Mouse (Mus musculus): ENCODE data around the gene Nle1. TPM values are rescaled to one million over a fixed set of nuclear protein-coding genes. Genes with fewer than 3 reads are reported as not detected.

Nle1 gene
- total RNA-seq, 2 experiments from 2014 or later: 17.3 to 22.6 TPM

GRCm38 (mm10) chr11:82920768-82921167, 12.6 kb upstream of the Nle1 start:
- DNase-seq (ENCODE audit: low spot score in 2 of 2): no peak

GRCm38 (mm10) chr11:82914711-82915352, 6.6 kb upstream of the Nle1 start:
- DNase-seq (ENCODE audit: low spot score in 2 of 2): peak; percentile 80 to 81

DNA sequence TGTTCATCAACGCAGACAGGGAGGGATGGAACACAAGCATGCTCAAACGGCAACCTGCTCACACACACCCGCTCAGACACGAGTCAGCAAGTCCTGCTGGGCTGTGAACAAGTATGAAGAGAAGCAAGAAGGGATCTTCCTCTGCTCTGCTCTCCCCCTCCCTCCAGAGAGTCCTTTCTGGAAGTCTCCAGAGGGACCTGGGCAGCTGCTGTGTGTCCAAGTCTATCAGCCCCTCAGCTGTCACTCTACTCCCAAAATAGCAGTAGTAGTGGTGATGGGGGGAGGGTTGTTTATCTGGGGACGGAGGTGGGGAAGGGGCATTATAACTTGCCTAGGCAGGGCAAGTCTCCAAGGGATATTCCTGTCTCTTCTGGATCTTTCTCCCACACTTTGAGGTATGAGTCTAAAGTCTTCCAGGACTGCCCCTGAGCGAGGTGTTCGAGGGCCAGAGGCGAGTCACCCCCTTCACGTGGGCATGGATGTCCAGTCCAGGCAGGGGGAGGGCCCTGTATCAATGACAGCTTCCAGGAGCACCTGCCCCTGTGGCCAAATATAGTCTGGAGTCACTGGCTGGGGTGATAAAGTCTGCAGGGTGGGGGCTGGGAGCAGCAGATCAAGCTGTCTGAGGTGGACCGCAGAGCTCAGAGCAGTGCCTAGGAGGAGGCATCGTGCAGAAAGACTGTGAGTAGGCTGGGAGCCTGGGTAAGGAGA, 2.6 kb upstream of the Nle1 start:
- DNase-seq (ENCODE audit: low spot score in 2 of 2): no peak

DNA sequence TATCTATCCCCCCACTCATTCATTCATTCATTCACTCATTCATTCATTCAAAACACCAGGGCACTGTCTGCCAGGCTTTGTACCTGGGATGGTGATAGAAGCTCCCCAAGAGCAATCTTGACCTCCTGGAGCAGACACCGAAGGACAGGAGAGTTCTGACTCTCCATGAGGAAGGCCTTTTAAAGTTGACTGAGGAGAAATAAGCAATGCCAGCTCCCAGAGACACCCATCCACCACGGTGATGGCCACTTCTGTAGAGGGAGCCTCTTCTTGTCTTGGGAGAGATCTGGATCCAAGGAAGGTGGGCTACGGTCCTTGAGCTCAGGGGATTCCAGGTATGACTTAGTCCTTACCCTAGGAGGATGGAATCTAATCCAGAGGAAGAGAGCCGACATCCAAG, 2.0 kb upstream of the Nle1 start, which contains the start of gene Unc45b:
TSS of gene Unc45b (plus strand) at position 301 of the 400 bp plus-strand sequence.
- DNase-seq (ENCODE audit: low spot score in 2 of 2): no peak

GRCm38 (mm10) chr11:82908608-82908989, 388 bp upstream of the Nle1 start:
- no peak for DNase-seq (ENCODE audit: low spot score in 2 of 2)

DNA sequence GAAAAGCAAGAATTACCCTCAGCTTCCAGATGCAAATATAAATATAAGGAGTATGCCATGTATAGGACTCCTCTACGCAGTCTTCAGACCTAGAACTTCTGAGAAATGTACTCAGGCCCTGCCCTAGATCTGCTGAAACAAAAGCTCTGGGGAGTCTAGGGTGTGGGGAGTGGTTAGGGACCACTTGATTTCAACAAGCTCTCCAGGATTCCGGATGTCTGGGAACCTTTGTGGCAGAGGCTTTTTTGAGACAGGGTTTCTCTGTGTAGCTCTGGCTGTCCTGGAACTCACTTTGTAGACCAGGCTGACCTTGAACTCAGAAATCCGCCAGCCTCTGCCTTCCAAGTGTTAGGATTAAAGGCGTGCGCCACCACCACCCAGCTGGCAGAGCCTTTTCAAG, 2.4 kb downstream of the Nle1 start:
- DNase-seq (ENCODE audit: low spot score in 2 of 2): no peak

DNA sequence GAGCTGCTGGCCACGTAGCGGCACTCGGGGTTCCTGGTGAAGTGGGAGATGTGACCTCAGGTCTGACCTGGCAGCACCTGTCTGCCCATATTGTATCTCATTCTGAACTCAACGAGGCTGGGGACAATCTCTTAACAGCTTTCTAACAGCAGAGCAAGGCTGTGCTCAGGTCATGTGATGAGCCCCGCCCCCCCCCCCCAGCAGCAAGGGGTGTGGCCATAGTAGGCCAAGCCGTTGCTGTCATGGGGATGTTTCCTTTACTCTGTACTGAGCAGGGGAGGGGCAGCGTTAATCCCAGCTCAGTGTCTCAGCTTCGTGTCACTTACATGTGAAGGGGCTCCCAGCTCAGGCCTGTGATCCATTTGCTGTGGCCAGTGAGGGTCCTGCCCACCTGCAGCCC, 3.3 kb downstream of the Nle1 start:
- DNase-seq (ENCODE audit: low spot score in 2 of 2): no peak

DNA sequence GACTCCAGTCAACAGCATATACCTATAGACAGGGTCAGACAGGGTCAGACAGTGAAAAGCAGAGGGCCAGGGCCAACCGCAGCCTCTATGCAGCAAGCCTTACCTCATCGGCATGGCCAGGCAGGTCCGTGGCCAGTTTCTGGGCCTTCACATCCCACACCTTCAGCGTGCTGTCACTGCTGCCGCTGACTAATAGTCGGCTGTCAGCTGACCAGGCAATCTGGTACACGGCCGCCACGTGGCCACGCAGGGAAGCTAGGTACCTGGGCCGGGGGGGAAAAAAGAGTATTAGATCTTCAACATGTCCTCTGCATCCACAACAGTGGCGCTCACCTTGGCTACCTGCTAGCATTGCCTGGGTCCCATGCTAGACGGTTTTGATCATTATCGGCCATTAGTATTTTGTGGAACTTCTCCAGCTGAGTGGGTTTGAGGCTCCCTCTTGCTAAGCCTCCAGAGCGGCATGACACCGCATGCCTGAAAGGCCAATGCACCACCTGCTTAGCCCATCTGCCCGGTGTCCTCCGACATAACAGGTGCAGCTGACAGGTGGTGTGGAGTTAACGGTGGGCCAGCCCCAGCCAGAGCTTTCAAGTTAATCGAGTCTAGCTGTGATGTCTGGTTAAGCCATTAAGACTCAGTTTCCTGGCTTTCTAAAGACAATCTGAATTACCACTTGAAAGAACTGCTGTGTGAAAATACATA, 6.5 kb downstream of the Nle1 start:
- DNase-seq (ENCODE audit: low spot score in 2 of 2): no peak

DNA sequence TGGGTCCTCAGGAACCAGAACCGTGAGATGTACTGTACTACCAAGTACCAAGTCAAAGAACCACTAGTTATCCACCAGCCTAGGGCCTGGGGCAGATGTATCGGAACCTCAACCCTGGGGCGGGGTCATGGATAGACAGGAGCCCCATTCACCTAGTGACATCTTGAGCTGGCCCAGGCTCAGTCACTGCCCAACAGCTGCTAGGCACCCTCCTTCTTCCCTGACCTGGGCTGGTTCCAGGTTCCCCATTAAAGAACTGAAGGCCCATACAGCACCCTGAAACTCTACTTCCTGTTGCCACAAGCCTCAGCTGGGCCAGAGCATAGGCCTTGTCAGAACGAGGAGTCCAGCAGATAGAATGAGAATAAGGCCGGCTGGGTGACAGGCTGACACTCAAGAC, 8.5 kb downstream of the Nle1 start:
- no peak for DNase-seq (ENCODE audit: low spot score in 2 of 2)

DNA sequence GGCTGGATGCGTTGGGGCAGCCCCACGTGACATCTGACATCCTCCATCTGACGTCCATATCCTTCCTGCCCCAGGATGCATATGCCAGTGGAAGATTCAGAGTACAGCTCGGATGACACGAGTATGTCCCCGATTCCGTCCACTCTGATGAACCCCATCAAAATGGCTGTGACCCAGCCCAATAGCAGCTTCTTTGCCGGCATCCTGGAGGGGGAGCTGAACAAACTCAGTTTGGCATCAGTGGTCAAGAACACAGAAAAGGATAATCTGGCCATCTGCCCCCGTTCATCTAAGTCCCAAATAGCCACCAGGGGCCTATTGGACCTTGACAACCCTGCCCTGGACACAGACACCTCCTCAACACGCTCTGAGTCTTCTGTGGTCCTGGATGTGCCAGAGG, 10.7 kb downstream of the Nle1 start:
- no peak for DNase-seq (ENCODE audit: low spot score in 2 of 2)

DNA sequence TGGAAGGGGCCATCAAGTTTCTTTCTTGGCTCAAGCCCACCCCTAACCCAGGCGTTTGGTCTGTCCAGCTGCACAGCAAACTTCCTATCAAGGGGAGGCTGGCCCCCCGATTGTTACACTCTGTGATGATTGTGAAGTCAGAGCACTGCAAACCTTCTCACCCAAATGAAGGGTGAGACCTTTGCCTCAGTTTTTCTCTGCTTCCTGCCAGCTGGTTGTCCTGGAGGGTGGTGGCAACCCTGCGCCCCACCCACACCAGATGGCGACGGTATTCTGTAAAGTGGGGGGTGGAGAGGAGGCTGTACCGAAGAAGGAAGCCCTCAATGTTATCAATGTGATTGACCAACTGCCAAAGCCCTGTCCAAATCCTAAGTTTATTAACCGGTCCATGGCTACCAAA, 16.3 kb downstream of the Nle1 start, which contains the start of gene Fndc8:
TSS of gene Fndc8 (plus strand) at position 189 of the 400 bp plus-strand sequence.
- DNase-seq (ENCODE audit: low spot score in 2 of 2): no peak

DNA sequence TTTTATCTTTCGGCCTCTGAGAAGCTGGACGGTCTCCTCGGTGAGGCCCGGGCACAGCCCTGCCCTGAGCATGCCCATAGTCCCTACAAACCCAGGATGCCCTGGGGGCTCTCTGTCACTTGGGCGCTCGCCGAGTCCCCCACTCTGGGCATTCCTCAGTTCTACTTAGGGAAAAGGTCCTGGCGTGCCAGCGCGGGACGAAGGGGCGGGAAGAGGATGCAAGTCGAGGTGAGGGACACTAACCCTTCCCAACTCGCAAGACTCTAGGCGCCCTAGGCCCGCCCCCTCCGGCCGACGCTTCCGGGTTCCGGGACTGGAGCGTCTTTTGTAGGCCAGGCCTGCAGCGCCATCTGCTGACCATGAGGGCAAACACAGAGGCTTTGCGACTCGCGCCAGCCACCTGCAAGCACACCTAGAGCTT, 17.9 kb downstream of the Nle1 start, which contains the start of gene Rad51d:
TSS of gene Rad51d (minus strand) at position 273 of the 421 bp plus-strand sequence.
- peak; percentile 95 to 96 for DNase-seq (ENCODE audit: low spot score in 2 of 2)

DNA sequence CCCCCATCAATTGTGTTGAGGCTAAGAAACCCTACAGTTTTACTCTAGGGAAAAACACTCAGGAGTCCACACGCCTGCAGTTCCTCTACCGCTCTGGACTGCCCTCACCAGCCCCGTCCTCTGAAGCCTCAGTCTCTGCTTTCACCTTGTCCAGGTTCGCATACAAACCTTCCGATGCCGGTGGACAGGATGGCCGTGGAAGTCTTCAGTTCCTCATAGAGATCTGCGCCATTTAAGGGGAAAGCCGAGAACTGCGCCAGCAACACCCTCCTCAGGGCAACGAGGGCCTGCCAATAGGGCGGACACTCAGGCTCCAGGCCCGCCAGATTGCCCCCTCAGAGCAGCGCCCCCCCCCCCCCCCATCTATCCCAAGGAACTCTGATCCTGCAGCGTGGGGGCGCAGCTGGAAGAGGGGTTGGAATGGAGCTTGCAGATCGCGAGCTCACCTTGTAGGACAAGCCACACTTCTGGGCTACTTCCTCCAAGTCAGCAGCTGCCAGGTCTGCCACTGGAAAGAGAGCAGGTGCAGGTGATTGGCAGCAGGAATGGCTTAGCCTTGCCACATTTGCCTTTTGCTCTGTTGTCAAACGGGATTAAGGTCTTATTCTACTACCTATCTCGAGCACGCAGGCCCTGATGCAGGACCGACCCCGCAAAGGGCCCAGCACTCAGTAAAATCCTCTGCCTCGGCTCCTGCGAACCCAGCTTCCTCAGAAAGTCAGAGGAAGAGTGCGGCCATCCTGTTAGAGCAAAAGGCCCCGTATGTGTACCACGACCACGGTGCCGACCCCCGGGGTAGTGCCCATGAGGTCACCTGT, 18.5 kb downstream of the Nle1 start:
- DNase-seq (ENCODE audit: low spot score in 2 of 2): peak; percentile 25 to 26

DNA sequence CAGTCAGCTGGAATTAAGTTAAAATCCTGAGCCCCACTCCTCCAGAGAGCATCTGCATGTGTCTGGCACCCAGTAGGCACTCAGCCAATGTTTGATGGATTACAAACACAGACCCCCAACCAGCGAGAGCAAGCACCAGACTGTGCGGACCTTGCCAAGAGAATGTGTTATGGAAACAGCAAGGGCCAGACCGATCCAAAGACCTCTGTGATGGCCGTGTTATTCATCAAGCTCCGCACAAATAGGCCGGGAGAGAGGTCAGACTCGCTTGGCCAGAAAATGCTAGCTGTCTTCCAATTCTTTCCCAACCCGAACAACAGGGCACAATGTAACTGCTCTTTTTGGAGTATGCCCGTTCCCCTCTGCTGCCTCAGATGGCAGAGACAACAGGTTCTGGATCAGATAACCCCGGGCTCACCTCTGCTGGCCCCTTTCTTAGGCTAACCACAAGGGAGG, 19.7 kb downstream of the Nle1 start:
- DNase-seq (ENCODE audit: low spot score in 2 of 2): no peak

DNA sequence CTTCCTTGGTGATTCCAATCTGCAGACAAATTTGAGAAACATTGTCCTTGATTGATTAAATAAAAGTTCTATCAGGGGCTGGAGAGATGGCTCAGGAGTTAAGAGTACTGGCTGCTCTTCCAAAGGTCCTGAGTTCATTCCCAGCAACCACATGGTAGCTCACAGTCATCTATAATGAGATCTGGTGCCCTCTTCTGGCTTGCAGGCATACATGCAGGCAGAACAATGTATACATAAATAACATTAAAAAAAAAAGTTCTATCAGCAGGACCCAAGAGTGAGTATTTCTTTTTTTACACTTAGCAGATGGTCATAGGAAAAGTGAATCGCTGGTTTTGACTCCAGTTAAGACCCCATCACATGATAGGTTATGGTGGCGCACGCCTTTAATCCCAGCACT, 21.7 kb downstream of the Nle1 start:
- no peak for DNase-seq (ENCODE audit: low spot score in 2 of 2)

- DNase-seq (ENCODE audit: low spot score in 2 of 2): no peak
Measured at GRCm38 (mm10) chr11:82883180-82883579, 25.0 kb downstream of the Nle1 start.

- DNase-seq (ENCODE audit: low spot score in 2 of 2): no peak
Measured at GRCm38 (mm10) chr11:82877726-82878344, 30.4 kb downstream of the Nle1 start.

DNA sequence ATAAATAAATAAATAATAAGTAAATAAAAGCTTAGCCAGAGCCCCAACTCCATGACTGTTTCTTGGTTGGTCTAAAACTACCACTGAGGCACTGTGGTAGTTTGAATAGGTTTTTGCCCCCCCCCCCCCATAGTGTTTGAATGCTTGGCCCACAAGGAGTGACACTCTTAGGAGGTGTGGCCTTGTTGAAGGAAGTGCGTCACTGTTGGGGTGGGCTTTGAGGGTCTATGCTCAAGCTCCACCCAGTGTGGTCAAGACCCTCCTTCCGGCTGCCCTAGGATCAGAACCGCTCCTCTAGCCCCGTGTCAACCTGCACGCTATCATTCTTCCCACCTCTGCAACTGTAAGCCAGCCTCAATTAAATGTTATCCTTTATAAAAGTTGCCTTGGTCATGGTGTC, 32.6 kb downstream of the Nle1 start:
- no peak for DNase-seq (ENCODE audit: low spot score in 2 of 2)

DNA sequence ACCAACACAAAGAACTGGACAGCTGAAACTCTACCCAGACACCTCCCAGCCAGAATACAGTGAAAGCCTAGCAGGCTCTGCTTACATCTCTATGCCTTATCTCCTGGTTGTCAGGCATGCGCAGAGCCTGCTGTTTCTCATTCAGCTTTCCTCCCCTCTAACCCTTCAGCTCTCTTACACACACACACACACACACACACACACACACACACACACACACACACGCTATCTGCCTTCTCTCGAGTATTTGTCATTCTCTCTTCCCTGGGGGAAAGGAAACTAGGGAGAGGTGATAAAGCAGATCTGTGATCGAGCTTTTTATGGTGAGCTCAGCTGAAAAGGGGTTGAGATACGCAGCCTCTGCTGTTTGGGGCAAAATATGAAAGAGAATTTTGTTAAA, 33.3 kb downstream of the Nle1 start:
- no peak for DNase-seq (ENCODE audit: low spot score in 2 of 2)

GRCm38 (mm10) chr11:82871031-82871446, 37.2 kb downstream of the Nle1 start, which contains the start of gene Rffl:
Rffl (minus strand) TSS chr11:82871210.
- DNase-seq (ENCODE audit: low spot score in 2 of 2): peak; percentile 96 to 99

All from adrenal gland, adult 18-20 months (tissue).